Mouse (Mus musculus) testis, adult 2 months (tissue): Measurements from ENCODE around the gene Krt80. TPM values are rescaled to one million over a fixed set of nuclear protein-coding genes. Genes with fewer than 3 reads are reported as not detected.
A peak's percentile ranks its signal among the peaks of the same experiment; 100 is the strongest.

Experiments
- H3K27ac ChIP-seq: fragments of 200-500 bp; 2 replicates; pipeline ENCODE4 v1.5.1; 2012; ENCODE audit warnings: low read depth, low read length; ENCODE audit not compliant: control insufficient read depth, insufficient read depth
- H3K27me3 ChIP-seq: fragments of 200-500 bp; 2 replicates; pipeline ENCODE4 v1.6.1; 2012; ENCODE audit warnings: mild to moderate bottlenecking, low read length, moderate library complexity; ENCODE audit not compliant: control insufficient read depth, insufficient read depth
- H3K36me3 ChIP-seq: fragments of 200-500 bp; 2 replicates; pipeline ENCODE4 v1.6.1; 2012; ENCODE audit warnings: mild to moderate bottlenecking, low read length; ENCODE audit not compliant: control insufficient read depth, insufficient read depth
- H3K4me1 ChIP-seq: fragments of 200-500 bp; 2 replicates; pipeline ENCODE4 v1.6.1; 2012; ENCODE audit warnings: low read length; ENCODE audit not compliant: control insufficient read depth, insufficient read depth
- H3K4me3 ChIP-seq: fragments of 200-500 bp; 2 replicates; pipeline ENCODE4 v1.5.1; 2012; ENCODE audit warnings: low read depth, mild to moderate bottlenecking, low read length, moderate library complexity, mixed read lengths; ENCODE audit not compliant: control insufficient read depth
- CTCF ChIP-seq: fragments of 200-500 bp; IDR thresholded peaks from 2 replicates; pipeline ENCODE4 v1.5.1; 2012; ENCODE audit warnings: low read depth, mild to moderate bottlenecking, inconsistent platforms, low read length, moderate library complexity; ENCODE audit not compliant: control insufficient read depth, insufficient read depth, insufficient replicate concordance
- POLR2A ChIP-seq: fragments of 200-500 bp; IDR thresholded peaks from 2 replicates; pipeline ENCODE4 v1.6.1; 2012; ENCODE audit warnings: low read depth, mild to moderate bottlenecking, inconsistent platforms, low read length, moderate library complexity; ENCODE audit not compliant: control insufficient read depth
- polyA plus RNA-seq: library from polyadenylated mRNA; depleted of rRNA; stranded (reverse); fragments of >200 nt; gene quantifications from 2 replicates; pipeline ENCODE4 v1.2.3, GENCODE M21; 2012

Gene Krt80
- polyA plus RNA-seq, 1 experiment = 0.32 TPM

DNA sequence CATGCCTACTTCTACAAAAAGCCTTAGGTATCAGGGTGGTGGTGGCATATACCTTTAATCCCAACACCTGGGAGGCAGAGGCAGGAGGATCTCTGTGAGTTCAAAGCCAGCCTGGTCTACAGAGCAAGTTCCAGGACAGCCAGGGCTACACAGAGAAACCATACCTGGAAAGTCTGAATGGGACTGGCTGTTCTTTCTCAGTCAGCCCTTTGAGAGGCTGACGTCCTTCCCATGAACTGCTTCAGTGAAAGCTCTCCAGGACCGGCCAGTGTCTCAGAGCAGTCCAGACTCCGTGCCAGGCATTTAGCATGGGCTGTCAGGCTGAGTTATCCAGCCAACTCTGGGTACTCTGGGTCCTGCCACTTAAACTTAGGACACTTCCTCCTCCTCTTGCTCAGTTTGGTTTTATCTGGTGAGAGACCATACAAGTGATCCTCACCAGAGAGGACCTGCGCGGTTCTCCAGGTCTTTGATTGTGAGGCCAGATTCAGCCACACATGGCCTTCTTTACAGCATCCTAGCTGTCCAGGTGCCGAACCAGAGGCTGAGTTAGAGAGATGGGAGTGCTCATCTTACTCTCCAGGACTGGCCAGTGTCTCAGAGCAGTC is 49.8 kb downstream of the Krt80 start:
- Histone ChIP-seq H3K27ac (peak overlapping the region; percentile 76), H3K4me1 (peaks cover 7% of the 10 kb centered on the region), H3K36me3 (no peaks in the 10 kb centered on the region), H3K27me3 (no peaks in the 10 kb centered on the region), H3K4me3 (no peak overlapping the region)
- TF ChIP-seq CTCF (no peak), POLR2A (no peak)

GRCm38 (mm10) chr15:101318889-101319765 is 50.8 kb downstream of the Krt80 start:
- Histone ChIP-seq H3K27ac (peak overlapping the region; percentile 76), H3K4me3 (no peak overlapping the region), H3K4me1 (peaks cover 7% of the 10 kb centered on the region), H3K27me3 (no peaks in the 10 kb centered on the region), H3K36me3 (no peaks in the 10 kb centered on the region)
- TF ChIP-seq POLR2A = no peak
- no peak for TF ChIP-seq CTCF

GRCm38 (mm10) chr15:101317814-101318500 is 52.0 kb downstream of the Krt80 start:
- TF ChIP-seq POLR2A (no peak), CTCF (no peak)
- Histone ChIP-seq H3K27ac (peak overlapping the region; percentile 36; the same call in 1 of the 2 replicates), H3K27me3 (no peaks in the 10 kb centered on the region), H3K4me3 (no peak overlapping the region), H3K36me3 (no peaks in the 10 kb centered on the region), H3K4me1 (peaks cover 7% of the 10 kb centered on the region)

DNA sequence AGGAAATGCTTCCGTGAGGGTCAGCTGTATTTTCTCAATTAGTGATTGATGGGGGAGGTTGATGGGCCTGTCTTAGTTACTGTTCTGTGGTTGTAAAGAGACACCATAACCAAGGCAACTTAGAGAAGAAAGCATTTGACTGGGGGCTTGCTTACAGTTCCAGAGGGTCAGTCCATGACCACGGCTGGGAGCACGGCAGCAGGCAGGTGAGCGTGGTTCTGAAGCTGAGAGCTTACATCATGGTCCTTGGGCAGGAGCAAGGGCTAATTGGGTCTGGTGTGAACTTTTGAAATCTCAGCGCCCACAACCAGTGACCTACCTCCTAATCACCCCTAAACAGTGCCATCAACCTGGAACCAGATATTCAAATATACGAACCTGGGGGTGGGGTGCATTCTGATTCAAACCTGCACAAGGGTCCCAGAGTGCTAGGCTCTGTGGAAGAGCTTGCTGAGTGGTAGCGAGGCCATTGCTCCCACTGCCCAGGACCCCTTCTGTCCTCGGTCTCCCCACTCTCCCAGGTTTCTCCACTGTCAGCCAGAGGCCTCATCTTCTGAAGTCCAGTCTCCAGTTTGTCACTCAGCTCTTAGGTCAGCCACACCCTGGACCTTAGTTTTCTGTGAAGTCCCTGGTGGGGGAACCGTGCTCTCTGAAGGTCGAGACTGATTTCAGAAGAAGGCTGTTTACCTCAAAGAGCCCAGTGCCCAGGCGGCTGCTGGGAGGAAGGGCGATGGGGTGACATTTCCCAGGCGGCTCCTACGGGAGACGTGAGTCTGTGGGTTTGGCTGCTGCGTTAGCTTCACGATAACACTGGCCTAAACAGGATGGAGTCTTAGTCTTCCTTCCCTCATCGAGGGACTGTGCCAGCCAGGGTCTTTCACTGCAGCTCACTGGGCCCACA is 52.8 kb downstream of the Krt80 start:
- Histone ChIP-seq H3K36me3 (no peaks in the 10 kb centered on the region), H3K27ac (peak overlapping the region; percentile 36), H3K27me3 (no peaks in the 10 kb centered on the region), H3K4me3 (no peak overlapping the region), H3K4me1 (peaks cover 5% of the 10 kb centered on the region)
- TF ChIP-seq CTCF = no peak
- TF ChIP-seq POLR2A = no peak

- peak overlapping the region; percentile 22; the same call in 1 of the 2 replicates for H3K27ac ChIP-seq
- no peak for TF ChIP-seq POLR2A
- TF ChIP-seq CTCF = no peak
Observed at GRCm38 (mm10) chr15:101316279-101316912, 53.6 kb downstream of the Krt80 start.

DNA sequence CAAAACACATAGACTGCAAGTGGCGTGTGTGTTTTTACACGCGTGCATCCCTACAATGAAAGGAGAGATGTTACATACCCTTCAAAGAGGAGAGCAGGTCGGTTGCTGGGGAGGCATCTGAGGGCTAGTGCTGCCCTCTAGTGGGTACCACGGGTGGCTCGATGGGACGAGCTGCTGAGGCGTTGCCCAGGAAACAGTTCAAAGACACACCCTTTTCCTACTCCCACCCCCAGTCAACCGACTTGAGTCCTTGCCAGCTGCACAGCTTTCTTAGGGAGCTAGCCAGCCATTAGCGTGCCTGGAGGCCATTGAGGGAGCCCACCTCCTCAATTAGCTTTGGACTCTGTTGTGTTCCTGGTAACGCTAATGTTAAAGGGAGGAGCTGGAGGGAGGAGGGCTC is 54.1 kb downstream of the Krt80 start:
- Histone ChIP-seq H3K4me3 (peak overlapping the region; percentile 62), H3K36me3 (no peaks in the 10 kb centered on the region), H3K27me3 (no peaks in the 10 kb centered on the region), H3K4me1 (peaks cover 5% of the 10 kb centered on the region), H3K27ac (no peak overlapping the region)
- TF ChIP-seq POLR2A (no peak), CTCF (peak; percentile 94; the same call in 1 of the 2 replicates)

More at GRCm38 (mm10) chr15:101316279-101316912, 53.6 kb downstream of the Krt80 start:
- Histone ChIP-seq H3K4me3 (no peak overlapping the region), H3K27me3 (no peaks in the 10 kb centered on the region), H3K4me1 (peaks cover 5% of the 10 kb centered on the region), H3K36me3 (no peaks in the 10 kb centered on the region)
